Mouse (Mus musculus) C2C12 (cell line): ENCODE data around the gene Cd38.

Experiments
- CEBPB ChIP-seq: IDR thresholded peaks from one replicate; pipeline ENCODE4 v1.6.1; 2011; ENCODE audit warnings: low read depth, mild to moderate bottlenecking, control low read depth, moderate library complexity
- CTCF ChIP-seq: IDR thresholded peaks from one replicate; pipeline ENCODE4 v1.5.1; 2011; ENCODE audit not compliant: control insufficient read depth, insufficient read depth, insufficient read length
- MAX ChIP-seq: IDR thresholded peaks from one replicate; pipeline ENCODE4 v1.6.1; 2011; ENCODE audit warnings: mild to moderate bottlenecking, control low read depth
- MYOG ChIP-seq: IDR thresholded peaks from one replicate; pipeline ENCODE4 v1.6.1; 2011; ENCODE audit not compliant: control insufficient read depth, insufficient read length; ENCODE audit errors: extremely low read depth
- USF1 ChIP-seq: IDR thresholded peaks from one replicate; pipeline ENCODE4 v1.6.1; 2011; ENCODE audit warnings: low read depth, mild to moderate bottlenecking, control low read depth, moderate library complexity

DNA sequence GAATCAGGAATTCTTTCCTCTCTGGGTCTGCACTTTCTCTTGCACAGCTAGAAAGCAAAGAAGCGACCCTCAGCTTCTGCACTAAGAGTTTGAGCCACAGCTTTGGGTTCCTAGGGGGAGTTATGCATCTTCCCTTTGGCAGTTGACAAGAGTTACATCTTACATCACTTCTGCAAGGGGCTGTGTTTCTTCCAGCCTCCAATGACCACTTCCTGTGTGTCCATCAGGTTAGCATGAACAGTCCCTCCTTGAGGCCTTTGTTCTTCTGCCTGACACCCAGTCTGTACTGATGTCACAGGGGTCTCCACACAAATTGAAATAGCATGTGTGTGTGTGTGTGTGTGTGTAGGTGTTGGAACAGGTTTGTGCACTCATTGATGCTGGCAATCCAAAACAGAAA, 4.3 kb downstream of the Cd38 start:
- TF ChIP-seq CTCF (no peak), CEBPB (no peak), USF1 (no peak), MAX (no peak), MYOG (no peak)
